Mouse (Mus musculus) NIH3T3 (cell line): ENCODE measurements around the gene Socs3.

Experiments used
- DNase-seq: peaks from one replicate; pipeline ENCODE4 v3.0.0-alpha.2; 2012; ENCODE audit warnings: low read depth

The Socs3 gene

GRCm38 (mm10) chr11:117954819-117955218 lies 15.0 kb downstream of the Socs3 start:
- DNase-seq: no peak

- peak; percentile 62 for DNase-seq
These were observed 15.8 kb downstream of the Socs3 start for GRCm38 (mm10) chr11:117954094-117954493.

GRCm38 (mm10) chr11:117952174-117952933 lies 17.5 kb downstream of the Socs3 start:
- DNase-seq: no peak

- no peak for DNase-seq
These were observed 18.5 kb downstream of the Socs3 start for GRCm38 (mm10) chr11:117951391-117951790.

- DNase-seq: peak; percentile 97
These were observed 20.3 kb downstream of the Socs3 start for GRCm38 (mm10) chr11:117949392-117950091.

GRCm38 (mm10) chr11:117946996-117947419 lies 22.8 kb downstream of the Socs3 start:
- DNase-seq: no peak

GRCm38 (mm10) chr11:117946195-117946979 lies 23.5 kb downstream of the Socs3 start:
- peak; percentile 47 for DNase-seq

- DNase-seq: peak; percentile 68
These were observed 28.0 kb downstream of the Socs3 start for GRCm38 (mm10) chr11:117941848-117942247.

GRCm38 (mm10) chr11:117941325-117941834 lies 28.5 kb downstream of the Socs3 start:
- peak; percentile 52 for DNase-seq

GRCm38 (mm10) chr11:117940881-117941280 lies 29.0 kb downstream of the Socs3 start:
- DNase-seq: no peak

GRCm38 (mm10) chr11:117939741-117940285 lies 30.0 kb downstream of the Socs3 start:
- peak; percentile 97 for DNase-seq

- DNase-seq: no peak
These were observed 30.7 kb downstream of the Socs3 start for GRCm38 (mm10) chr11:117939004-117939730.

- peak; percentile 61 for DNase-seq
These were observed 33.6 kb downstream of the Socs3 start for GRCm38 (mm10) chr11:117936202-117936601.

- DNase-seq: peak; percentile 91
These were observed 34.2 kb downstream of the Socs3 start for GRCm38 (mm10) chr11:117935616-117936015.

GRCm38 (mm10) chr11:117934576-117935368 lies 35.1 kb downstream of the Socs3 start:
- no peak for DNase-seq

GRCm38 (mm10) chr11:117934168-117934567 lies 35.7 kb downstream of the Socs3 start:
- peak; percentile 90 for DNase-seq

- peak; percentile 96 for DNase-seq
These were observed 37.7 kb downstream of the Socs3 start for GRCm38 (mm10) chr11:117932195-117932594.

- no peak for DNase-seq
These were observed 38.3 kb downstream of the Socs3 start for GRCm38 (mm10) chr11:117931576-117931975.

GRCm38 (mm10) chr11:117930781-117931338 lies 39.0 kb downstream of the Socs3 start:
- DNase-seq: no peak

- DNase-seq: no peak
These were observed 44.3 kb downstream of the Socs3 start for GRCm38 (mm10) chr11:117925541-117925940.
